Mouse (Mus musculus): Measurements from ENCODE around the gene Usp49.
A peak's percentile ranks its signal among the peaks of the same experiment; 100 is the strongest.
"Not testable (repeated sequence)": the region's sequence is repeated elsewhere in the genome, so short reads cannot be mapped to it uniquely, and the experiment has no call there.

Gene Usp49

GRCm38 (mm10) chr17:47651953-47652352, 21.5 kb downstream of the Usp49 start:
- DNase-seq: no peak

GRCm38 (mm10) chr17:47654346-47654745, 23.9 kb downstream of the Usp49 start:
- not testable (repeated sequence) for DNase-seq

GRCm38 (mm10) chr17:47655697-47656096, 25.2 kb downstream of the Usp49 start:
- DNase-seq: no peak

DNA sequence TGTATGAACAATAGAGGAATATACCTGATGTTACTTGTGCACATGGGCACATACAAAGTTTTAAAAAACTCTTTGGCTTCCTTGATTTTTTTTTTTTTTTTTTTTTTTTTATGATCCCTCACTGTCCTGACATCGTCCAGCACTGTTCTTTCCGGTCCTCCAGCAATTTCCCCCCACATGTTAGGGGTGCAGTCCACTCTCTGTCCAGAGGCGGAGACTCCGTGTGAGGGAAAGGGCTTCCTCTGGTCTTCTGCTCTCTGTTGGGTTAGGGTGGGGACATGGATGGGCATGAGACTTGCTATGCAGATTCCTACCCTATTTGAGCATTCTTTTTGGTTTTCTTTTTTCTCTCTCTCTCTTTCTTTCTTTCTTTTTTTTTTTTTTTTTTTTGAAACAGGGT, 27.4 kb downstream of the Usp49 start:
- no peak for DNase-seq

DNA sequence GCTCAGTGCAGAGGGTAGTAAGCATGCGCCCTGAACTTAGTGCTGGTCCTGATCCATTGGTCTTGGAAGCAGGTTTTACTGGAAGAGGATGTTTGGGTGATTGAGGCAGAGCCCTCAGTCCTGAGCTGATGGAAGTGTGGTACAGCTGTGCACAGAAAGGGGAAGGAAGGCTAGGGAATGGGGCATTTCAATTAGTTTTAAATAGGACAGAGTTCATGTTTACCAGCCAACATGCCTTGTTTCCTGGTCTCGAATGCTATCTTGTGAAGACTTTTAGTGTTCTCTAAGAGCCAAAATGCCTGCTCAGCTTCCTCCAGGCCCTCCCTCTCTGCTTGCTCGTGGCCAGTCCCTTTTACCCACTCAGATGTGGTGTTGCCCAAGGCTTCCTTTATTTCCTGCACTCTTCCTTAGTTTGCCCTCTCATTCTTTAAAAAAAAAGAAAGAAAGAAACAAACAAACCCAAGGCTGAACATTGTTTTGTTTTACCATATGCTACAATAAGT, 28.3 kb downstream of the Usp49 start:
- DNase-seq: no peak

- no peak for DNase-seq
Observed at GRCm38 (mm10) chr17:47663009-47663713, 32.7 kb downstream of the Usp49 start.

DNA sequence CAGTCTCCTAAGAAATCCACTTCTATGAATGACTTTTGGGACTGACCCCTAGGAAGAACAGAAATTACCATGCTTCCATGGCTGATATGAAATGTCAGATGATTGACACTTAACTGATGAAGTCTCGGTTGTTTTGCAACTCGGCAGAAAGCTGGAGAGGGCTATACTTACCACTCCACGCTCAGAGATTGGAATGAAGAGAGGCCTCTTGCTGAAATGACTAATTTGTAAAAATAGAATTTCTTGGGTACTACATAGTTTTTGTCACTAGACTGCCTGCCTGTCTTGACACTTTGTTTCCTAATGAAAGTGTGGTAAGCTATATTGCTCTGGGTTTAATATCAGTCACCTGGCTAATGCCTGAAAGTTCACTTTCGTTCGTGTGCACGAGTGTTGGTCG, 34.0 kb downstream of the Usp49 start:
- DNase-seq: no peak

- no peak for DNase-seq
Observed at GRCm38 (mm10) chr17:47669166-47669565, 38.7 kb downstream of the Usp49 start.

- DNase-seq: no peak
Observed at GRCm38 (mm10) chr17:47671988-47672310, 41.5 kb downstream of the Usp49 start.

DNA sequence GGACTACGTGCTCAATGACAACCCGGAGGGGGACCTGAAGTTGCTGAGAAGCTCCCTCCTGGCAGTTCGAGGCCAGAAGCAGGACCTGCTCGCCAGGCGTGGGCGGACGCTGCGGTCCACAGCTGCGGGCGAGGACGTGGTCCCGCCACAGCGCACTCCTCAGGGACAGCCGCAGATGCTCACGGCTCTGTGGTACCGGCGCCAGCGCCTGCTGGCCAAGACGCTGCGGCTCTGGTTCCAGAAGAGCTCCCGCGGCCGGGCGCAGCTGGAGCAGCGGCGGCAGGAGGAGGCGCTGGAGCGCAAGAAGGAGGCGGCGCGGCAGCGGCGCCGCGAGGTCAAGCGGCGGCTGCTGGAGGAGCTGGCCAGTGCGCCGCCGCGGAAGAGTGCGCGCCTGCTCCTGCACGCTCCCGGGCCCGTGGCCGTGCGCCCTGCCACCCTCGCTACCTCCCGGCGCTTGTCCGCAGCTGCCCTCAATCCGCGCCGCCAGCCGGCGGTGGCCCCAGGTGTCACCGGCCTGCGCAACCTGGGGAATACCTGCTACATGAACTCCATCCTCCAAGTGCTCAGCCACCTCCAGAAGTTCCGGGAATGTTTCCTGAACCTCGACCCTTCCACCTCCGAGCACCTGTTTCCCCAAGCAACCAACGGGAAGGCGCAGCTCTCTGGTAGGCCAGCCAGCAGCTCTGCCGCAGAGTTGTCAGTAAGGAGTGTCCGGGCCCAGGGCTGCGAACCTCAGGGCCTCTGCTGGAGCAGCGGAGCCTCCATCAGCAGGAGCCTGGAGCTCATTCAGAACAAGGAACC, 42.0 kb downstream of the Usp49 start:
- no peak for DNase-seq

- peak in 1 of 2 experiments; percentile 60 for DNase-seq
Observed at GRCm38 (mm10) chr17:47676581-47676980, 46.1 kb downstream of the Usp49 start.

GRCm38 (mm10) chr17:47678238-47678637, 47.7 kb downstream of the Usp49 start:
- no peak for DNase-seq

GRCm38 (mm10) chr17:47678702-47679101, 48.2 kb downstream of the Usp49 start:
- DNase-seq: no peak

DNA sequence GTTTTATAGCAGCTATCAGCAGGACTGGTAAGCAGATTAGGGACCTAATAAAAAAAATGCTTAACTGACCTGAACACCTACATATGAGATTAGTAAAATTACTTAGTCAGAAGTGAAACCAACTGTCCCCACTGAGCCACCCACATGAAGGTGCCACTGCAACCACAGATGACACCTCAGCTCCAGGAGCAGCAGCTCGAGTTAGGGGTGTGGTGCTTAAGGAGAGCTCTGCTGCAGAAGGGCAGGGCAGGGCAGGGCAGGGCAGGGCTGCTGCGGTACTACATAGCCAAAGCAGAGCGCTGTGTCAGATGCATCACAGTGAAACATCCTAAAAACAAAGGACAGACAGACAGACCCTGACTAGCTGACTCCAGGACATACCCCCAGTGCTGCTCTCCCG, 52.3 kb downstream of the Usp49 start:
- DNase-seq: no peak

DNA sequence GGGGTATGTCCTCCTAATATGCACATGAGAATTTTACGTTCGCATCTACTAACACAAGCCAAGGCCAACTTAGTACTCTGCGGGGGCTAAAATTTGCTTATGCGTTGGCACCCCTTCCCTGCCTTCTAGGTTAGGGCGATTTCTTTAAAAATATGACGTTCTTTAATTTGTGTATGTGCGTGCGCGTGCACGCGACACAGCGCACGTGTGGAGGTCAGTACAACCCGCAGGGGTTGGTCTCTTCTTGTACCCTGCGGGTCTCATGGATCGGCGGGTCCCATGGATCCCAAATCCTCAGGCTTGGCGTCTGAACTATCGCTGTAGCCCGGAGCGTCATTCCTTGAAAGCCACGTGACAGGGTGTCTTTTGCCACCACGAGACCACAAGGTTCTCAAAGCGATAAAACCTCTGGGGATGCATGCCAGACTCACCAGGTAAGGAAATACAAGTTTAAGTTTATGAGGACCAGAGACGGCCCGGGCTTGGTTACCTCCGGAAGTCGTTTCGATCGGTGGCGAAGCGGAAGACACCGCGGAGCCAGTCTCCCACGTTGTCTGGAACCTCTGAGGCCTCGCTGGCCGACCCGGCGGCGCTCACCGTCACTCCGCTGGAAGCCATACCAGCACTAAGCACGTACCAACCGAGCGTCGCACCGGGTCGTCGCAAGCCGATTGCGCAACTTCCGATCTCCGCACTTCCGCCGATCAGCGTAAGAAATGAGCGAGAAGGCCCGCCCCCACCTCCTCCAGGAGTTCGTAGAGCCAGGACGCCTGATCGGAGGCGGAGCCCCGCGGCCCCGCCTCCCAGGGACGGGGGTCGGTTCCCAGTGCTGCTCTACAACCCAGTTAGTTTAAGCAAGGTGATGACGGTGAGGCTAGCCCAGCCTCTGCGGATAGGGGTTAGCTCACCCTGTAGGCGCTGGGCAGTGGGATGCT, 57.2 kb downstream of the Usp49 start:
- peak; percentile 86 to 91 for DNase-seq

DNA sequence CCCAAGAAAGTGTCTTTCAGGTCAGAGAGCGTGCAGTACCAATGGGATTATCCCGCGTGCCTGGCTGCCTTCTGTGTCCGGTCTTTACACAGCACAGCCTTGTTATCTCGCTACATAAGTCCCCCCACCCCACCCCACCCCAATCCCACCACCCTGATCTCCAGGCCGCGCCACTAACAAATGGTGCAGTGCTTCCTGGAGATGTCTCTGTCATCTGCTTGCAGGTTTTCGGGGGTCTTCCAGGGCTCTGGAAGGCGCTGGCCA, 57.8 kb downstream of the Usp49 start, which contains the start of gene Tomm6:
Tomm6 (minus strand) TSS at position 43 of the 264 bp plus-strand sequence.
- no peak for DNase-seq

GRCm38 (mm10) chr17:47688608-47689575, 58.4 kb downstream of the Usp49 start, which contains the start of gene Frs3:
TSS of gene Frs3 (plus strand) at chr17:47689030.
- peak; percentile 32 to 59 for DNase-seq

DNA sequence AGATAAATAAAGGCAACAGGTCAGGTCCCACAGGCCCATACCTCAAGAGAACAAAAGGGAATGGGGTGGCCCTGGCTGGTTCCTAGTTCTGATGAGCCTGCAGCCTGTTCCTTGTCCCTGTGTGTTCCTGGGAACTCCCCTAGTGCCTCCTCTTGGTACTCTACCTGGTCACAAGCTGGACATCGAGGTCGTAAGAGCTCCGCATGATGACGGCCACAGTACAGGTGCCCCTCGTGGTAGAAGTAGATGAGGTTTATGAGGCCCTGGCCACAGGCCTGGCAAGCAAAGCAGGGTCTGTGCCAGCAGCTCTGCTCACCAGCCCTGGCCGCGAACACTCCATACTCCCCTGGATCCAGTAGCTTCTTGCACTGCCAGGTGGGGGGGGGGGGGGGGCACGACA, 59.4 kb downstream of the Usp49 start:
- no peak for DNase-seq

DNA sequence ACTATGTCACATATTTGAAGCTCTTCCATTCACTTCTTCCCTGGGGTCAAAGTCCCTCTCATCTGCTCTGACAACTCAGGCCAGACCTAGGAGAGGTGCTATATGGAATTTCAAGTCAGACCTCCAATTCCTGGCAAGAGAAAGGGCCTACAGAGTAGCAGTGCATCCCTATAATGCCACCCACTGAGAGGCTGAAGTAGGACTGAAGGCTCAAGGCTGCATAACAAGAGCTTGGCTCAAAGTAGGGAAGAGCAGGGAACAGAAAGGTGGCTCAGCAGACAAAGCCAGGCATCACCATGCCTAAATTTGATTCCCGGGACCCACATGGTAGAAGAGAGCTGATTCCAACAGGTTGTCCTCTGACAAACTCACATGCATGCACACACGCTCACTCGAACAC, 61.2 kb downstream of the Usp49 start:
- no peak for DNase-seq

DNA sequence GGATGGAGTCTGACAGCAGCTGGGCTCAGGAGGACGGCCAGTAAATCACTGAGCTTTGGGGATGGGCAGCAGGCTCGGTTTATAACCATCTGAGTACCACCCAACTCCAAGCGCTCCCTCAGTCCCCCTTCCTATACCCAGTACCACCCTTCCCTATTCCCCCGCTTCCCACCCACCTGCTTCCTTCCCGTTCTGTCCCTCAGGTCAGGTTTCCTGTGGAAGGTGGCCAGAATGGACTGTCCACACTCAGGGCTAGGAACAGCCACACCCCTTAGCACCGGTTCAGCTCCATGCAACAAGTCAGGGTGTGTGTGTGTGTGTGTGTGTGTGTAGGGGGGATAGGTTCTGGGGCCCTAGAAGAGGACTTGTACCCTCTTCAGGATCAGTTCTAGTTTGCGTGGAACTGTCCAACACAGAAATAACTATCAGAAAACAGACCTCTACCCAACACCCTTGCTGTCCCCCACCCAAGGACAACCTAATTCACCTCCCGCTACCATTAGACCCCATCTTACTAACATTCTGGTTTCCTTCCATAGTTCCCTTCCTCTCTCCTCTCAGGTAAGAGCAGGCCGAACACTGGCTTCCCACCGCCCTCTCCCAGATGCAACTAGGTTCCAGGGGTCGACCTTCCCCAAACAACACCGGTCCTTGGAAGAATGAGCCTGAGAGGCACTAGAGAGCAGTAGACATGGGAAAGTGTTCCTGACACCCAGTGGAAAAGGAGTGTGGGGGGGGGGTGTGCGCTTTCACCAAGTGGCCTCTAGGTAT, 63.4 kb downstream of the Usp49 start:
- no peak for DNase-seq

GRCm38 (mm10) chr17:47694442-47694502, 63.8 kb downstream of the Usp49 start, which contains the start of gene Gm21981:
TSS of gene Gm21981 (minus strand) at chr17:47694455.
- no peak for DNase-seq
